Mouse (Mus musculus): ENCODE results near the gene Ctbp2. TPM values are rescaled to one million over a fixed set of nuclear protein-coding genes. Genes with fewer than 3 reads are reported as not detected.
"Not testable (repeated sequence)": the region's sequence is repeated elsewhere in the genome, so short reads cannot be mapped to it uniquely, and the experiment has no call there.

The Ctbp2 gene
- polyA plus RNA-seq, 1 experiment from 2014 or later = 134 TPM

- no peaks in the 10 kb centered on the region; the same call in 1 of the 2 replicates for H3K4me1 ChIP-seq (replicated peaks; ENCODE audit: control insufficient read depth, insufficient read depth, low read length)
- no peak overlapping the region for H3K9ac ChIP-seq (ENCODE audit: low read depth, low read length)
- ATAC-seq (ENCODE audit: low FRiP score) (no peak), DNase-seq (ENCODE audit: low spot score) (no peak)
- no peak overlapping the region for H3K4me3 ChIP-seq (ENCODE audit: low read depth, low read length)
- H3K27ac ChIP-seq (ENCODE audit: low read depth, low read length) = no peak overlapping the region
- H3K9me3 ChIP-seq (ENCODE audit: control insufficient read depth, low read length) = no peaks in the 10 kb centered on the region
- 88% methylated on average over 12 of the region's 12 CpGs for WGBS
- H3K4me2 ChIP-seq (replicated peaks; ENCODE audit: low read depth, low read length) = no peak overlapping the region
- no peaks in the 10 kb centered on the region for H3K36me3 ChIP-seq (ENCODE audit: control insufficient read depth, insufficient read depth, low read length)
- H3K27me3 ChIP-seq (ENCODE audit: control insufficient read depth, insufficient read depth, low read length) = no peaks in the 10 kb centered on the region
Observed at GRCm38 (mm10) chr7:133098118-133098793, 25.9 kb downstream of the Ctbp2 start.

- not testable (repeated sequence) for H3K4me1 ChIP-seq (replicated peaks; ENCODE audit: control insufficient read depth, insufficient read depth, low read length); H3K4me2 ChIP-seq (replicated peaks; ENCODE audit: low read depth, low read length); H3K9me3 ChIP-seq (ENCODE audit: control insufficient read depth, low read length); H3K27ac ChIP-seq (ENCODE audit: low read depth, low read length); H3K4me3 ChIP-seq (ENCODE audit: low read depth, low read length); H3K27me3 ChIP-seq (ENCODE audit: control insufficient read depth, insufficient read depth, low read length); H3K9ac ChIP-seq (ENCODE audit: low read depth, low read length); DNase-seq (ENCODE audit: low spot score); H3K36me3 ChIP-seq (ENCODE audit: control insufficient read depth, insufficient read depth, low read length); ATAC-seq (ENCODE audit: low FRiP score)
- 91% methylated on average over 7 of the region's 7 CpGs for WGBS
Observed at GRCm38 (mm10) chr7:133095610-133096009, 28.5 kb downstream of the Ctbp2 start.

- Histone ChIP-seq H3K9ac (ENCODE audit: low read depth, low read length) (no peak overlapping the region), H3K4me1 (replicated peaks; ENCODE audit: control insufficient read depth, insufficient read depth, low read length) (no peaks in the 10 kb centered on the region; the same call in 1 of the 2 replicates), H3K27ac (ENCODE audit: low read depth, low read length) (no peak overlapping the region), H3K27me3 (ENCODE audit: control insufficient read depth, insufficient read depth, low read length) (no peaks in the 10 kb centered on the region), H3K4me3 (ENCODE audit: low read depth, low read length) (no peak overlapping the region), H3K36me3 (ENCODE audit: control insufficient read depth, insufficient read depth, low read length) (no peaks in the 10 kb centered on the region), H3K4me2 (replicated peaks; ENCODE audit: low read depth, low read length) (no peak overlapping the region), H3K9me3 (ENCODE audit: control insufficient read depth, low read length) (no peaks in the 10 kb centered on the region)
- DNase-seq (ENCODE audit: low spot score) (no peak), ATAC-seq (ENCODE audit: low FRiP score) (no peak)
- 81% methylated on average over 9 of the region's 9 CpGs for WGBS
Observed at GRCm38 (mm10) chr7:133094711-133095495, 29.3 kb downstream of the Ctbp2 start.

GRCm38 (mm10) chr7:133094161-133094560 lies 30.0 kb downstream of the Ctbp2 start:
- Histone ChIP-seq H3K27ac (ENCODE audit: low read depth, low read length) (no peak overlapping the region), H3K36me3 (ENCODE audit: control insufficient read depth, insufficient read depth, low read length) (no peaks in the 10 kb centered on the region), H3K4me3 (ENCODE audit: low read depth, low read length) (no peak overlapping the region), H3K9me3 (ENCODE audit: control insufficient read depth, low read length) (no peaks in the 10 kb centered on the region), H3K9ac (ENCODE audit: low read depth, low read length) (no peak overlapping the region), H3K4me1 (replicated peaks; ENCODE audit: control insufficient read depth, insufficient read depth, low read length) (no peaks in the 10 kb centered on the region; the same call in 1 of the 2 replicates), H3K27me3 (ENCODE audit: control insufficient read depth, insufficient read depth, low read length) (no peaks in the 10 kb centered on the region), H3K4me2 (replicated peaks; ENCODE audit: low read depth, low read length) (no peak overlapping the region)
- WGBS = 76% methylated on average over 3 of the region's 3 CpGs
- no peak for DNase-seq (ENCODE audit: low spot score)
- ATAC-seq (ENCODE audit: low FRiP score) = no peak

GRCm38 (mm10) chr7:133093731-133094130 lies 30.4 kb downstream of the Ctbp2 start:
- no peaks in the 10 kb centered on the region; the same call in 1 of the 2 replicates for H3K4me1 ChIP-seq (replicated peaks; ENCODE audit: control insufficient read depth, insufficient read depth, low read length)
- WGBS = 92% methylated on average over 5 of the region's 5 CpGs
- no peaks in the 10 kb centered on the region for H3K9me3 ChIP-seq (ENCODE audit: control insufficient read depth, low read length)
- no peak overlapping the region for H3K27ac ChIP-seq (ENCODE audit: low read depth, low read length)
- no peak overlapping the region for H3K4me3 ChIP-seq (ENCODE audit: low read depth, low read length)
- no peak overlapping the region for H3K9ac ChIP-seq (ENCODE audit: low read depth, low read length)
- H3K4me2 ChIP-seq (replicated peaks; ENCODE audit: low read depth, low read length) = no peak overlapping the region
- no peaks in the 10 kb centered on the region for H3K27me3 ChIP-seq (ENCODE audit: control insufficient read depth, insufficient read depth, low read length)
- DNase-seq (ENCODE audit: low spot score) (no peak), ATAC-seq (ENCODE audit: low FRiP score) (no peak)
- no peaks in the 10 kb centered on the region for H3K36me3 ChIP-seq (ENCODE audit: control insufficient read depth, insufficient read depth, low read length)

GRCm38 (mm10) chr7:133090641-133091040 lies 33.5 kb downstream of the Ctbp2 start:
- ATAC-seq (ENCODE audit: low FRiP score) (no peak), DNase-seq (ENCODE audit: low spot score) (no peak)
- H3K4me2 ChIP-seq (replicated peaks; ENCODE audit: low read depth, low read length) = no peak overlapping the region
- WGBS = 91% methylated on average over 4 of the region's 4 CpGs
- no peaks in the 10 kb centered on the region for H3K9me3 ChIP-seq (ENCODE audit: control insufficient read depth, low read length)
- no peak overlapping the region for H3K27ac ChIP-seq (ENCODE audit: low read depth, low read length)
- no peak overlapping the region for H3K4me3 ChIP-seq (ENCODE audit: low read depth, low read length)
- no peaks in the 10 kb centered on the region for H3K4me1 ChIP-seq (replicated peaks; ENCODE audit: control insufficient read depth, insufficient read depth, low read length)
- no peaks in the 10 kb centered on the region for H3K27me3 ChIP-seq (ENCODE audit: control insufficient read depth, insufficient read depth, low read length)
- H3K9ac ChIP-seq (ENCODE audit: low read depth, low read length) = no peak overlapping the region
- H3K36me3 ChIP-seq (ENCODE audit: control insufficient read depth, insufficient read depth, low read length) = no peaks in the 10 kb centered on the region

- Histone ChIP-seq H3K27ac (ENCODE audit: low read depth, low read length) (no peak overlapping the region), H3K9ac (ENCODE audit: low read depth, low read length) (no peak overlapping the region), H3K4me1 (replicated peaks; ENCODE audit: control insufficient read depth, insufficient read depth, low read length) (no peaks in the 10 kb centered on the region), H3K36me3 (ENCODE audit: control insufficient read depth, insufficient read depth, low read length) (no peaks in the 10 kb centered on the region), H3K4me2 (replicated peaks; ENCODE audit: low read depth, low read length) (no peak overlapping the region), H3K4me3 (ENCODE audit: low read depth, low read length) (no peak overlapping the region), H3K27me3 (ENCODE audit: control insufficient read depth, insufficient read depth, low read length) (no peaks in the 10 kb centered on the region), H3K9me3 (ENCODE audit: control insufficient read depth, low read length) (no peaks in the 10 kb centered on the region)
- ATAC-seq (ENCODE audit: low FRiP score) (no peak), DNase-seq (ENCODE audit: low spot score) (no peak)
- 86% methylated on average over 11 of the region's 11 CpGs for WGBS
Observed at GRCm38 (mm10) chr7:133089621-133090260, 34.4 kb downstream of the Ctbp2 start.

GRCm38 (mm10) chr7:133088830-133089261 lies 35.3 kb downstream of the Ctbp2 start:
- Histone ChIP-seq H3K27ac (ENCODE audit: low read depth, low read length) (no peak overlapping the region), H3K4me2 (replicated peaks; ENCODE audit: low read depth, low read length) (no peak overlapping the region), H3K9ac (ENCODE audit: low read depth, low read length) (no peak overlapping the region), H3K36me3 (ENCODE audit: control insufficient read depth, insufficient read depth, low read length) (no peaks in the 10 kb centered on the region), H3K4me3 (ENCODE audit: low read depth, low read length) (no peak overlapping the region), H3K27me3 (ENCODE audit: control insufficient read depth, insufficient read depth, low read length) (no peaks in the 10 kb centered on the region), H3K9me3 (ENCODE audit: control insufficient read depth, low read length) (no peaks in the 10 kb centered on the region), H3K4me1 (replicated peaks; ENCODE audit: control insufficient read depth, insufficient read depth, low read length) (no peaks in the 10 kb centered on the region)
- DNase-seq (ENCODE audit: low spot score) (no peak), ATAC-seq (ENCODE audit: low FRiP score) (no peak)
- 61% methylated on average over 11 of the region's 11 CpGs for WGBS

Measured in hindbrain, embryonic 11.5 days (tissue).